Mouse (Mus musculus) hindbrain, postnatal 0 days (tissue): ENCODE data around the gene Ccdc194. TPM values are rescaled to one million over a fixed set of nuclear protein-coding genes. Genes with fewer than 3 reads are reported as not detected.
A peak's percentile ranks its signal among the peaks of the same experiment; 100 is the strongest.

Experiments used
- ATAC-seq: fragments of 200-750 bp; cut with Nextera tagmentation; 2 replicates; pipeline ENCODE4 v1.8.0; 2017; ENCODE audit warnings: mild to moderate bottlenecking, moderate TSS enrichment, moderate library complexity
- DNase-seq: peaks from one replicate; pipeline ENCODE4 v3.0.0-alpha.2; 2015; ENCODE audit warnings: low spot score
- H3K27ac ChIP-seq: fragments of 300-500 bp; sonication (generic); 2 replicates; pipeline ENCODE4 v1.5.1; 2014; ENCODE audit warnings: mild to moderate bottlenecking
- H3K27me3 ChIP-seq: fragments of 300-500 bp; sonication (generic); 2 replicates; pipeline ENCODE4 v1.6.1; 2014; ENCODE audit warnings: low read length, mixed read lengths; ENCODE audit not compliant: insufficient read depth
- H3K36me3 ChIP-seq: fragments of 300-500 bp; sonication (generic); 2 replicates; pipeline ENCODE4 v1.6.1; 2014; ENCODE audit warnings: low read length, mixed read lengths; ENCODE audit not compliant: insufficient read depth
- H3K4me1 ChIP-seq: fragments of 300-500 bp; sonication (generic); 2 replicates; pipeline ENCODE4 v1.6.1; 2014; ENCODE audit warnings: antibody characterized with exemption, low read length, mixed read lengths; ENCODE audit not compliant: insufficient read depth
- H3K4me2 ChIP-seq: fragments of 300-500 bp; sonication (generic); 2 replicates; pipeline ENCODE4 v1.6.1; 2014; ENCODE audit warnings: low read depth, mild to moderate bottlenecking, low read length, moderate library complexity, mixed read lengths
- H3K4me3 ChIP-seq: fragments of 300-500 bp; sonication (generic); 2 replicates; pipeline ENCODE4 v1.5.1; 2014; ENCODE audit warnings: low read length
- H3K9ac ChIP-seq: fragments of 300-500 bp; sonication (generic); replicated peaks from 2 replicates; pipeline ENCODE4 v1.6.1; 2014; ENCODE audit warnings: mild to moderate bottlenecking, low read length, moderate library complexity, mixed read lengths
- H3K9me3 ChIP-seq: fragments of 300-500 bp; sonication (generic); 2 replicates; pipeline ENCODE4 v1.6.1; 2016; ENCODE audit warnings: low read length, mixed read lengths
- CTCF ChIP-seq: IDR thresholded peaks from 2 replicates; pipeline ENCODE4 v1.5.1; 2016; ENCODE audit warnings: antibody characterized with exemption, control low read depth, low read depth
- WGBS: fragments of 180-500 bp; shearing (Covaris S2); extraction: QIAGEN DNeasy Blood & Tissue Kit; methylation state at CpG from one replicate; pipeline ENCODE4 v1.1.7; 2014; 5-methylcytosine and 5-hydroxymethylcytosine counted together
- polyA plus RNA-seq: library from polyadenylated mRNA; unstranded; fragments of >200 nt; fragmentation: Nextera tagmentation; extraction: Ambion mirVana; gene quantifications from 2 replicates; pipeline ENCODE4 v1.2.1, GENCODE M21; 2015
- total RNA-seq: library from RNA; depleted of rRNA; stranded (reverse); fragments of >200 nt; gene quantifications from 2 replicates; pipeline ENCODE4 v1.2.3, GENCODE M21; 2014

The Ccdc194 gene
- total and polyA plus RNA-seq, 2 experiments from 2014 or later: 0.13 TPM; not detected in 1

GRCm38 (mm10) chr8:71569366-71570290 is 44.1 kb upstream of the Ccdc194 start:
- Histone ChIP-seq H3K4me3 (peak overlapping the region; percentile 66), H3K9ac (peak overlapping the region; percentile 62), H3K9me3 (no peaks in the 10 kb centered on the region), H3K4me2 (peak overlapping the region; percentile 68), H3K4me1 (peaks cover 10% of the 10 kb centered on the region), H3K36me3 (no peaks in the 10 kb centered on the region), H3K27ac (peak overlapping the region; percentile 91), H3K27me3 (no peaks in the 10 kb centered on the region)
- peak; percentile 94 for DNase-seq
- under 1% methylated on average over 51 of the region's 51 CpGs for WGBS
- peak; percentile 81 for ATAC-seq
- TF ChIP-seq CTCF: 0 out of 2 replicates have a peak, but pooled peaks have one; percentile 29

GRCm38 (mm10) chr8:71568941-71569340 is 43.4 kb upstream of the Ccdc194 start:
- Histone ChIP-seq H3K4me2 (peak overlapping the region; percentile 68), H3K4me1 (peaks cover 10% of the 10 kb centered on the region), H3K36me3 (no peaks in the 10 kb centered on the region), H3K27me3 (no peaks in the 10 kb centered on the region), H3K27ac (peak overlapping the region; percentile 91), H3K9me3 (no peaks in the 10 kb centered on the region), H3K9ac (peak overlapping the region; percentile 62), H3K4me3 (peak overlapping the region; percentile 66)
- no peak for DNase-seq
- WGBS: 14% methylated on average over 6 of the region's 6 CpGs
- ATAC-seq: no peak
- no peak for TF ChIP-seq CTCF

GRCm38 (mm10) chr8:71568387-71568937 is 43.0 kb upstream of the Ccdc194 start, which contains the start of gene Slc27a1:
Slc27a1 (plus strand) TSS chr8:71568882.
- DNase-seq (peak; percentile 86), ATAC-seq (peak; percentile 14; the same call in 1 of the 2 replicates)
- Histone ChIP-seq H3K27ac (peak within 1 kb of the TSS; percentile 91), H3K36me3 (no peaks in the 10 kb centered on the region), H3K4me2 (peak within 1 kb of the TSS; percentile 68), H3K9me3 (no peaks in the 10 kb centered on the region), H3K4me1 (peaks cover 10% of the 10 kb centered on the region), H3K27me3 (no peaks in the 10 kb centered on the region), H3K4me3 (peak within 1 kb of the TSS; percentile 66), H3K9ac (peak within 1 kb of the TSS; percentile 62)
- no peak for TF ChIP-seq CTCF
- 11% methylated on average over 13 of the region's 13 CpGs for WGBS

- Histone ChIP-seq H3K27ac (peak overlapping the region; percentile 91; the same call in 1 of the 2 replicates), H3K4me3 (no peak overlapping the region), H3K27me3 (0 out of 2 replicates have a peak, but pooled peaks cover under 1% of the 10 kb centered on the region), H3K4me2 (no peak overlapping the region), H3K9ac (0 out of 2 replicates have a peak overlapping the region, but pooled peaks have one; percentile 3), H3K9me3 (no peaks in the 10 kb centered on the region), H3K36me3 (no peaks in the 10 kb centered on the region), H3K4me1 (peaks cover 12% of the 10 kb centered on the region)
- DNase-seq: no peak
- 71% methylated on average over 7 of the region's 7 CpGs for WGBS
- TF ChIP-seq CTCF: no peak
- ATAC-seq: no peak
Measured at GRCm38 (mm10) chr8:71567587-71567986, 42.1 kb upstream of the Ccdc194 start.

- ATAC-seq: no peak
- no peaks in the 10 kb centered on the region for H3K36me3 ChIP-seq
- peak within 1 kb of the TSS; percentile 91; the same call in 1 of the 2 replicates for H3K27ac ChIP-seq
- no peak within 1 kb of the TSS for H3K4me3 ChIP-seq
- WGBS: 76% methylated on average over 3 of the region's 3 CpGs
- no peak for DNase-seq
- no peaks in the 10 kb centered on the region for H3K9me3 ChIP-seq
- no peak for TF ChIP-seq CTCF
- peaks cover 9% of the 10 kb centered on the region; the same call in 1 of the 2 replicates for H3K27me3 ChIP-seq
- no peak within 1 kb of the TSS for H3K9ac ChIP-seq
- H3K4me1 ChIP-seq: peaks cover 6% of the 10 kb centered on the region
- no peak within 1 kb of the TSS for H3K4me2 ChIP-seq
Measured at GRCm38 (mm10) chr8:71566501-71566900, 41.0 kb upstream of the Ccdc194 start, which contains the start of gene Nxnl1. Nxnl1 (minus strand) TSS chr8:71566601.

GRCm38 (mm10) chr8:71563992-71564391 is 38.5 kb upstream of the Ccdc194 start:
- 91% methylated on average over 4 of the region's 4 CpGs for WGBS
- ATAC-seq: no peak
- H3K9ac ChIP-seq: no peak overlapping the region
- H3K27ac ChIP-seq: no peak overlapping the region
- no peaks in the 10 kb centered on the region for H3K36me3 ChIP-seq
- DNase-seq: no peak
- peaks cover 4% of the 10 kb centered on the region for H3K4me1 ChIP-seq
- no peak overlapping the region for H3K4me3 ChIP-seq
- H3K4me2 ChIP-seq: no peak overlapping the region
- H3K27me3 ChIP-seq: peaks cover 30% of the 10 kb centered on the region
- TF ChIP-seq CTCF: peak; percentile 46
- no peaks in the 10 kb centered on the region for H3K9me3 ChIP-seq
